Mouse (Mus musculus): ENCODE measurements around the gene Gipr.
"Not testable (repeated sequence)": the region's sequence is repeated elsewhere in the genome, so short reads cannot be mapped to it uniquely, and the experiment has no call there.

Gene Gipr

DNA sequence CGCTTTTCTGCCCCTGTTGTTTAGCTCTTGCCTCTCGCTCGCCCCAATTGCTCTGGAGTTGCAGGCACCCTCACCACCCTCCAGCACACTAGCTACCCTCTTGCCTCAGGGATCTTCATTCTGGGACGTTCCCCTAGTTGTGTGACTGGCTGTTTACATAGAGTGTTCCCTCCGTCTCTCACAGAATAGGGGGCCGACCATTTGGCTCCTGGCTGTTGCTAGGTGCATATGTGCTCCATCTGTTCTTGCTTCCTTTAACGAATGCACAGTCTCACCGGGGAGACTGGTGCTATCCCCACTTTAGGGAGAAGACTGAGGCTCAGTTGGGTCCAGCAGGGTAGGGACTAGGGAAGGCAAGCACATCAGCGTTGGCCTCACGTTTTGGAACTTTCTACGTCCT lies 7.3 kb downstream of the Gipr start:
- in situ Hi-C loops (cut with MboI; ENCODE audit: low pct_unique_long_range_greater_than_20kb in 1 of 2, low sequenced_read_pairs in 2 of 2, unreplicated experiment in 1 of 2), result no loop called here

DNA sequence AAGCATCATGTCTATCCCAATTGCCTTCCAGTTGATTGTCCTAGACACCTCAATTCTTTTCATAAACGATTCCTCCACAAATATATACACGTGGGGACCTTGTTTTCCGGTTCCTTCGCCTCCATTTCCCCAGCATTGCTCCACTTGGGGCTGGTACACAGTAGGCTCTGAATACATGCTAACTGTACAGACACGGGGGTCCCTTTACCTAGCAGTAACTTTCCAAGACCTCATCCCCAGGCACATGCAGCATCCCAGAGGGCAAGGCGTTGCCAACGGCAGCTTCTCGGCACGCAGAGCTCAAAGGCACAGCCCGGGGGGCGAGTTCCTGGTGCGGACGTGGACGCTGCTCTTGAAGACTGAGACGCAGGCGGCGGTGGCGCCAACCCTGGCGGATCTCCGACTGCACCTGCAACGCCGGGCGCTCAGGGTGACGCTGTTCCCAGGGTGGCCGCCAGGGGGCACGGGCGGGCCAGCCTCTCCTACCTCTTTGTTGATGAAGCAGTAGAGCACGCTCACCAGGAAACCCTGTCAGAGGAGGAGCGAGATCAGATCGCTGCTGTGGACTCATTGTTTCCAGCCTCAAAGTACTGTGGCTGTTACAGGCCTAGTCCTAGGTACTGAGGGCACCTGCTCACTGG lies 8.6 kb downstream of the Gipr start:
- in situ Hi-C loops (cut with MboI; ENCODE audit: low pct_unique_long_range_greater_than_20kb in 1 of 2, low sequenced_read_pairs in 2 of 2, unreplicated experiment in 1 of 2), result no loop called here

DNA sequence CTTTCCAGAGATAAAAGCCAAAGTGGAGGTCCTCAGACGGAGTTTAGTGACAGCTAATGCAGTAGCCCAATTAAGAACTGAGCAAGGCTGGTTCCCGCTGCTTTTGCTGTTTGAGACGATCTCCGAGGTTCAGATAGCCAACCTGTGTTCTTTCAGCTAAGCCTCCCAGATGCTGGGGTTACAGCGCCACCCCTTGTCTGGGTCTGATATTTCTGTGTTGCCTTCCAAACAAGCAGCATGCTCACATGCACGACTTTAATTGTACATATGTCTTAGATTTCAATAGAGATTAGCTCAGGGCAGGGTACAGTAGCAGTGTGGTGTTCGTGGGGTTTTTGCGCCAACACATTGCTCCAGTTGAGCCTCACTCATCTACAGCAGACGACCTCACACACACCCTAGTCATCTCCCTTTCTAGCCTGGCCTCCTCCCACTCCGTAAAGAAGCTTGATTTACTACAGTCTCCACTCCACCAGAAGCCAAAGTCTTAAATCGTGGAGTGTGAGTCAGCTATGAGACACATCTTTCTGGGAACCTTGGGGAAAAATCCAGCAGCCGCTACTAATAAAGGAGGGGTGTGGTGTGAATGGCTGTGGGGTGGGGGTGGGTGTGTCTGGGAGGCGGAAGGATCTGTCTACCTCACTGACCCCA lies 10.0 kb downstream of the Gipr start:
- in situ Hi-C loops (cut with MboI; ENCODE audit: low pct_unique_long_range_greater_than_20kb in 1 of 2, low sequenced_read_pairs in 2 of 2, unreplicated experiment in 1 of 2), result no loop called here

DNA sequence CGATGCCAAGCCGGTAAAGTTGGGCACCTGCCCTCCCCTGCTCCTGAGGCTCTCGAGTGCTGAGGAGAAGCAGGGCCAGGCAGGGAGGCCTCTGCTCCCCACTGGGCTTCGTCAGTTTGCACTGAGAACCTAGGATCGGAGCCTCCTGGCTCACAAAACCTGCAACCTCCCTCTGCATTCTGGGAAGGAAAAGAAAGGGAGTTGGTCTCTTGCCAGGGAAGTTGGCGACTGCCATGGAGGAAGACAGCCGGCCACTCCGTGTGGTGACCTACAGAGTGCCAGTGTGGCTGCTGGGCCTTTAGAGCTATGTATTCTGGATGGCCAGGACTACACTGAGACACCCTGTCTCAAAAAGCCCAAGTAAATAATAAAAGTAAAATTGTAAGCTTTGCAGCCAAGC lies 11.1 kb downstream of the Gipr start:
- in situ Hi-C loops (cut with MboI; ENCODE audit: low pct_unique_long_range_greater_than_20kb in 1 of 2, low sequenced_read_pairs in 2 of 2, unreplicated experiment in 1 of 2), result no loop called here

DNA sequence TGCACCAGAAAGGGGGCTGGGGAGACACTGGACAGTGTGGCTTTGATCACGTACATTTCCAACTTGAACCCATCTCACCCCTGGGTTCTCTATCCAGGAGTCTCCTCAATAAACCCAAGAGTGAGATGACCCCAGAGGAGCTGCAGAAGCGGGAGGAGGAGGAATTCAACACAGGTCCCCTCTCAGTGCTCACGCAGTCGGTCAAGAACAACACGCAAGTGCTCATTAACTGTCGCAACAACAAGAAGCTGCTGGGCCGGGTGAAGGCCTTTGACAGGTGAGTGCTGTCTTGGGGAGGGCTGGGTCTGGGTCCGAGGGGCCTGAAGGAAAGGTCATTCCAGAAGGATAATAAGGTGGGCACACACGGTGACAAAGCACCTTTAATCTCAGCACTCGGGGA lies 14.8 kb downstream of the Gipr start:
- in situ Hi-C loops (cut with MboI; ENCODE audit: low pct_unique_long_range_greater_than_20kb in 1 of 2, low sequenced_read_pairs in 2 of 2, unreplicated experiment in 1 of 2), result not testable (repeated sequence)

DNA sequence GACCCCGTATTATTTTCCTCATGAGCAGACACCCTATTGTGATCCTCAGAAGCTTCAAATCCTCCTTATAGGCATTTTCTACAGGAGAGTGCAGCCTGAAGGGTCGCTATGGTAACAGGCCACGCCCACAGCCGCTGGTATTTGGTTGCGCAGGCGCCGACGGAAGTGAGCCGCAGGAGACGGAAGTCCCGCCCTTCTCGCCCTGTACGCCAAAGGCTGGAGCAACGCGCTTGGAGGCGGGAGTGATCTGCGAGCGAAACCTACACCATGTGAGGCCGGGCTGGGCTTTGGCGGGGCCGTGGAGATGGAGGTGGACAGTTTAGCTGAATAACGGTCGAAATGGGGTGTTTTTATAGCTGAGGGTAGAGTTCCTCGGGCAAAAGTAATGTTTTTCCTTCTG lies 16.3 kb downstream of the Gipr start, which contains the start of gene Snrpd2:
TSS of gene Snrpd2 (plus strand) at position 97 of the 400 bp plus-strand sequence.
- in situ Hi-C loops (cut with MboI; ENCODE audit: low pct_unique_long_range_greater_than_20kb in 1 of 2, low sequenced_read_pairs in 2 of 2, unreplicated experiment in 1 of 2), result no loop called here

DNA sequence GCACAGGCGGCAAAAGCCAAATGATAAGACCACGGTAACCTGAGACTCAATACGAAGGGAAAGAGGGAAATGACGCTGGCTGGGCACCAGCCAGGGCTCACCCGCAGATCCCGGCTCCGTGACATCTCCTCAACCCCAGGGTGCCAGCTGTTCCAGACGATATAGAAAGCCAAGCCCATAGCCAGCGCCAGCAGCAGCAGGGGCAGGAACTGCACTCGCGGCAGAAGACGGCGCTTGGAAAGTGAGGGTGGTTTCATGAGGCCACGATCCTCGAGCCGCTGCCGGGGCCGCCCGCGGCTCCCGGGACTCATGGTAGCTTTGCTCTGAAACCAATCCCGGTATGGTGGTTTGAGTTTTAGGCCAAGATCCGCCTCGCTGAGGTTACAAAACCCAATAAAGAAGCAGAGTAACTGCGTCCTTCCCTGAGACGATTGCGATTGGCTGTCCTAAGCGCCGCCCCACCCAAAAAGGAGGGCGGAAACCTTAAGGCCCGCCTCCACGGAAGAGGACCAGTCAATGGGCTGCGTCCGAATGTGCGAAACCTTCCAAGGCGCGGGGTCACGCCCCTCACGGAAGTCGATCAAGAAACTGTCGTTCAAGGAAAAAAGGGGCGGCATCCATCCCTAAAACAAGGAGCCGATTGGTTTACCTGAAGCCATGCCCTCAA lies 16.9 kb downstream of the Gipr start, which contains the start of gene Qpctl:
TSS of gene Qpctl (minus strand) at position 417 of the 667 bp plus-strand sequence.
- in situ Hi-C loops (cut with MboI; ENCODE audit: low pct_unique_long_range_greater_than_20kb in 1 of 2, low sequenced_read_pairs in 2 of 2, unreplicated experiment in 1 of 2), result no loop called here

DNA sequence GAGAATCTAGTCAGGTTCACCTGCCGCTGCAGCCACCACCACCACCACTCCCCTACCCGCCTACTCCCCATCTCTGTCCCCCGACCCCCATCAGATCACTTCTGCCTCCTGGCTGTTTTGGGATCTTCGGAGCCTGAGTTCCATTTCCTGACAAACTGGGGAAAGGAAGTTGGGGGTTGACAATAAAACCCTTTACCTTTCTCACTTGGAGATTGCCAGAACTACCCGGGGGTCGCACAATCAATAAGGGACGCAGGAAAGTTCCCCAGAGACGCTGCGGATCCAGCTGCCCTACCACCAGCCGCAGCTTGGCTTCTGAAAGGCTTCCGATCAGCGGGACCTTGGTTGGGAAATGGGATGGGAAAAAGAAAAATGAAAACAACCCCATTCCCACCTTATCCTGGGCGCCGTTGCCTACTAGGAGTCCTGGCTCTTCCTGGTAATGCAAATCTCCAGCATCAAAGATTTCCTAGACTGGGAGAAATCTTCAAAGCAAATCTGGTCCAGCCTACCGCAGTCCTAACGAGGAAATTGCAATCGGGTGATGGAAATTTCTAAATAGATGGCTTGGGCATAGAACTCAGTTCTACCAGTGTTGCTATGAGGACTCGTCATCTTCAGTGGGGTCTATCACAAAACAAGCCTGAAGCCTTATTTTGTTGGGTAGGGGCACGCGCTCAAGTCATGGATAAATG lies 17.6 kb downstream of the Gipr start:
- in situ Hi-C loops (cut with MboI; ENCODE audit: low pct_unique_long_range_greater_than_20kb in 1 of 2, low sequenced_read_pairs in 2 of 2, unreplicated experiment in 1 of 2), result no loop called here

DNA sequence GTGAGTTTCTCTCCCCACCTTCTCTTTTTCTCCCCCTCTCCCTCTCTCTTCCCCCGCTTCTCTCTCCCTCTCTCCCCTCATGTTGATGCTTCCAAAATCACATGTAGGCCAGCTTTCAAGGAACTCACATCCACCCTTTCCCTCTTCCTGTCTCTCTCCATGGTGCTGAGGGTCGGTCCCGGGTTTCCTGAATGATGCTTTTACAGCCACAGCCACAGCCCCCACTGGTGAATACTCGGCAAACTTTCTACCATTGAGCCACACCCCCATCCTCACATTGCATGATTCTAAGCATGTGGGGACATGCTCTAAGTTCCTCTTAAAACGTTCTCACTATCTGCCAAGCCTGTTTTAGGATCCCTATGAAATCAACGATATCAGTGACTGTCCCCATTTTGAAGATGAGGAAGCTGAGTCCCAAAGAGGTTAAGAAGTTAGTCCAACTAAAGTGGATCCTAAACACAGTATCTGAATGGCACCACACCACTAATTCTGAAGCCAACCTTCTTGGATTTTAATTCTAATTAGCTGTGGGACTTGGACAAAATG lies 18.4 kb downstream of the Gipr start:
- in situ Hi-C loops (cut with MboI; ENCODE audit: low pct_unique_long_range_greater_than_20kb in 1 of 2, low sequenced_read_pairs in 2 of 2, unreplicated experiment in 1 of 2), result no loop called here

DNA sequence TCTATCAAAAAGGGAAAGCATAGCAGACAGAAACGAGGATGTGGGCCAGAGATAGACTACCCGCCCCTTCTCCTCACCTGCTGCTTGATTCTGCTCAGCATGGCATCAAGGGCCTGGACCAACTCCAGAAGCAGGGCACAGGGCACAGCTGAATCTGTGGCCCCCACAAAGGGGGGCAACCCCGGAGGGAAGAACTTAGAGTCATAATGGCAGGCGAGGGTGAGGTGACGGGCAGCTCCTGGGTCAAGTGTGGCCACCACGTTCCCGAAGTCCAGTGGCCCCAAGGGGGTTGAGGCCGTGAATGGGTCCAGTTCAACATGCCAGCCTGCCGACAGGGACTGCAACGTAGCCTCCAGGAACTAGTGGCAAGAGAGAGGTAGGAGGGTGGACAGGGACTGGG lies 19.1 kb downstream of the Gipr start:
- in situ Hi-C loops (cut with MboI; ENCODE audit: low pct_unique_long_range_greater_than_20kb in 1 of 2, low sequenced_read_pairs in 2 of 2, unreplicated experiment in 1 of 2), result no loop called here

DNA sequence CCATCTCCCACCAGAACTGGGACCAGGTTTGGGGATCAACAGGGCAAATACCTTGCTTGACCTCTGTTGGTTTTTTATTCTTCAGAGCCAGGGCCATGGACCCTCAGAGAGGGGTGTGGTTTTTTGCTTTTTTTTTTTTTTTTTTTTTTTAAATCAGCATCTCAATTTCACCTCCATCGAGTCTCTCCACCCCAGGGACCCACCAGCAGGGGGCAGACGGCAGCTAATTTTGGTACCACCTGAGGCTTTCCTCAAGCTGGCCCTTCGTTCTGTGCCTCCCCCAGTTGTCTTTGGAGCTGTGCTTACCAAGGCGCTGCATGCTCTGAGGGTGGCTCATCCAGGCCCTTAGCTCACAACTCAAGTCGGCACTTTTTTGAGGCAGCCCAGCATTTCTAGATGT lies 28.5 kb downstream of the Gipr start:
- in situ Hi-C loops (cut with MboI; ENCODE audit: low pct_unique_long_range_greater_than_20kb in 1 of 2, low sequenced_read_pairs in 2 of 2, unreplicated experiment in 1 of 2), result no loop called here

DNA sequence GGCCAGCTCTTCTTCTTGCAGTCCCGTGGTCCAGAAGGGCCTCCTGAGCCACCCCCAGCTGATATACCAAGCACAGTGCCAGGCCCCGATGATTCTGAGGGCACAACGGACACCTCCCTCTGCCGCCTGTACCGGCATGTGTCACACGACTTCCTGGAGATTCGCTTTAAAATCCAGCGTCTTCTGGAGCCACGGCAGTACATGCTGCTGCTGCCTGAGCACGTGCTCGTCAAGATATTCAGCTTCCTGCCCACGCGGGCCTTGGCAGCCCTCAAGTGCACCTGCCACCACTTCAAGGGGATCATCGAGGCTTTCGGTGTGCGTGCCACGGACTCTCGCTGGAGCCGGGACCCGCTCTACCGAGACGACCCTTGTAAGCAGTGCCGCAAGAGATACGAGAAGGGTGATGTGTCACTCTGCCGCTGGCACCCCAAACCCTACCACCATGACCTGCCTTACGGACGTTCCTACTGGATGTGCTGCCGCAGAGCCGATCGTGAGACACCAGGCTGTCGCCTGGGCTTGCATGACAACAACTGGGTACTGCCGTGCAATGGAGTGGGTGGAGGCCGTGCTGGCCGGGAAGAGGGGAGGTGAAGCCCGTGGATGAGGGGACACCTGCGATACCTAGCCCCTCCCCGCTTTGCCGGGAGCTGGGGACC lies 29.1 kb downstream of the Gipr start:
- in situ Hi-C loops (cut with MboI; ENCODE audit: low pct_unique_long_range_greater_than_20kb in 1 of 2, low sequenced_read_pairs in 2 of 2, unreplicated experiment in 1 of 2), result no loop called here

DNA sequence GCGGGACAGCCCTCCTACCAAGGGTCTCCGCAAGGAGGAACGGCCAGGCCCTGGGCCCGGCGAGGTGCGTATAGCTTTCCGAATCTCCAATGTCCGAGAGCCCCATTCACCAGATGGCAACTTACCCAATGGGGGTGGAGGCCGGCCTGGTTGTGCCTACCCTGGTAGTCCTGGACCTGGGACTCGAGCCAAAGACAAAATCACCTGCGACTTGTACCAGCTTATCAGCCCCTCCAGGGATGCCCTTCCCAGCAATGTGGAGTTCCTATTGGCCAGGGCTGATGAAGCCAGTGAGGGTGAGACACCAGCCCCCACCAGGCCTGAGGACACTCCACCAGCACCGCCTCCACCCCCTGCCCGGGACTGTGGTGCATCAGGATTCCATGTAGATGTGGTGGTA lies 29.8 kb downstream of the Gipr start:
- in situ Hi-C loops (cut with MboI; ENCODE audit: low pct_unique_long_range_greater_than_20kb in 1 of 2, low sequenced_read_pairs in 2 of 2, unreplicated experiment in 1 of 2), result no loop called here

DNA sequence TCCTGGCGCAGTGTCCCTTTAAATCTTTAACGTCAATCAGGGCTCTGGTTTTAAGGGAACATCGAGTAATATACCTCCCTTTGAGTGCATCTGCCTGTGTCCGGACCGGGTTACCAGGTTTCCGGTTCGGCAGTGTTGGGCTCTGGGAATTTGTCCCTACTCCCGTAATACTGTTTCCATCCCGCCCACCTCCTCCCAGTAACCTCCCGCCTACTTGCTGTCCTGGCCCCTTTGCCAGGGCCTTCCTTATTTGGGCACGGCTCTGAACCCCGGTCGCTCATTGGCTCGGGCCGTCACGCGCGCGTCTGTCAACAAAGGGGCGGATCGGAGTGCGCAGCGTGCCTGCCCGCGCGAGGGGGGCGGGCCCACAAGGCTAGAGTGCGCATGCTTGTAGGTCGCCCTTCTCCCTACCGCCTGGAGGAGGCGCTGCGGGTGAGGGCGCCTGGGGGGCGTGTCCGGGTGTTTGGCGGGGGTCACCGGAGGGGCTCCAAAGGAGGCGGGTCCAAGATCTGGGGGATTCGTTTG lies 34.5 kb downstream of the Gipr start:
- in situ Hi-C loops (cut with MboI; ENCODE audit: low pct_unique_long_range_greater_than_20kb in 1 of 2, low sequenced_read_pairs in 2 of 2, unreplicated experiment in 1 of 2), result no loop called here

DNA sequence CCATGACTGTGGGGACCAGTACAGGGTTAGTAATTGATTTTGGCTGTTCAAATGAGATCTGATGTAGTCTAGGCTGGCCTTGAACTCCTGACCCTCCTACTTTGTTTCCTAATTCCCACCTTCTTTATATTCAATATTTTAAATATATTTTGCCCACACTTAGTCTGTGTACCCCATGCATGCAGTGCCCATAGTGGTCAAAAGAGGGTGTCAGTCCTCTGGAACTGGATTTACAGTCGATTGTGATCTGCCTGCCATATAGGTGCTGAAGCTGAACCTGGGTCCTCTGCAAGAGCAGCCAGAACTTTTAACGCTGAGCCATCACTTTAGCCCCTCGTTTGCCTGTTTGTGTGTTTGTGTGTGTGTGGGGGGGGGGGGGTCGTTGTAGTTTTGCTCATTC lies 35.3 kb downstream of the Gipr start:
- in situ Hi-C loops (cut with MboI; ENCODE audit: low pct_unique_long_range_greater_than_20kb in 1 of 2, low sequenced_read_pairs in 2 of 2, unreplicated experiment in 1 of 2), result no loop called here

DNA sequence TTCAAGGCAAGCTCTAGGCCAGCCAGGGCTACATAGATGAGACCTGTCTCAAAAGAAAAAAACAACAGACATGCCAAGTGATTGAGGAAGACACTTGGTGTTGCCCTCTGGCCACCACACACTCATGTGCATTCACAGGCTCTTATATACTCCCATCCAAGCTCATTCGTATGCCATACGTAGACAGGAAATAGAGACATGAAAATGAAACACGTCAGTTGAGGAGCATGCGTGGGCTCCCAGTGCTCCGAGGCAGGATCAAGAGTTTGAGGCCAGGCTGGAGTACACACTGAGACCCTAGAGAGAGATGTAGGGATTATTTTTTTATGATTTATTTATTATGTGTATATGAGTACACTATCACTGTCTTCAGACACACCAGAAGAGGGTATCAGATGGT lies 36.5 kb downstream of the Gipr start:
- in situ Hi-C loops (cut with MboI; ENCODE audit: low pct_unique_long_range_greater_than_20kb in 1 of 2, low sequenced_read_pairs in 2 of 2, unreplicated experiment in 1 of 2), result no loop called here

DNA sequence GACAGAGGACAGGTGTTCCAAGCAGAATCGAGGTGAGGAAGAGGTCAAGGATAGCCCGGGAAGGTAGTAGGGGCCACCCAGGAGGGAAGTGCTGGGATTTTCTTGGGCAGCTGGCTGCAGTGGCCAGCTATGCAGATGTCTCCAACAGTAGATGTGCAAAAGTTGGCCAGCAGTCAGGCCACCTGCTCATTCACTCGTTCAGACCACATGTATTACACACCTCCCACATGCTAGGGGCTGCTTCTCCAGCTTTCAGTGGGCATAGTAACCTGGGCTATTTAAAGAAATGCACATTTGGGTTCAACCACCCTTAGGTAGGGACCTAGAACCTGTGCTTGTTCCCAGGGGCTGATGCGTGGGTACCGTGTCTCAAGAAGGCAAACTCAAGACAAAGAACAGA lies 38.2 kb downstream of the Gipr start:
- in situ Hi-C loops (cut with MboI; ENCODE audit: low pct_unique_long_range_greater_than_20kb in 1 of 2, low sequenced_read_pairs in 2 of 2, unreplicated experiment in 1 of 2), result no loop called here

DNA sequence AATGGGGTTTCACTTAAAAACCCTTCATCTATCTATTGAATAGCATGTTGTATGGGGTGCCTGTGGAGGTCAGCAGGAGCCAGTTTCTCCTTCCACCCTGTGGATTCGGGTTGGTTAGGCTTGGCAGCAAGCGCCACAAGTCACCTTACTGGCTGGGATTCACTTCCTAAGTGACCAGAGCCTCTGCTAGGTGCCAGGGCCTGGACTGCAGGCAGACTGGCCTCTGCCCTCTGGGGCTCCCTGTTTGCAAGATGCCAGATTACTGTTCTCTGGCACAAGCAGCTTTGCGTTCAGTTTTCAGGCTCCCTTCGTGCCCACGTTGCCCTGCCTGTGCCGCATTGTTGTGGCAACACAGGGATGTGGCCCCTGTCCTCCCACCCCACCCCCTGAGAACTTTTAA lies 41.2 kb downstream of the Gipr start:
- in situ Hi-C loops (cut with MboI; ENCODE audit: low pct_unique_long_range_greater_than_20kb in 1 of 2, low sequenced_read_pairs in 2 of 2, unreplicated experiment in 1 of 2), result no loop called here
